Mouse (Mus musculus): ENCODE data around the gene Kl. TPM values are rescaled to one million over a fixed set of nuclear protein-coding genes. Genes with fewer than 3 reads are reported as not detected.

The Kl gene
- polyA plus RNA-seq, 1 experiment from 2014 or later = 0.45 TPM

- H3K4me1 ChIP-seq (replicated peaks) = 0 out of 2 replicates have a peak, but pooled peaks cover 4% of the 10 kb centered on the region
- H3K27me3 ChIP-seq (replicated peaks) = no peaks in the 10 kb centered on the region
- no peak overlapping the region for H3K9ac ChIP-seq
- H3K9me3 ChIP-seq (replicated peaks) = 0 out of 2 replicates have a peak, but pooled peaks cover 3% of the 10 kb centered on the region
- H3K36me3 ChIP-seq = no peaks in the 10 kb centered on the region
- ATAC-seq (ENCODE audit: insufficient number of reproducible peaks, low FRiP score) = no peak
- H3K27ac ChIP-seq (ENCODE audit: poor library complexity, severe bottlenecking) = no peak overlapping the region
- WGBS = 73% methylated on average over 6 of the region's 6 CpGs
- H3K4me2 ChIP-seq = no peak overlapping the region
- no peak overlapping the region for H3K4me3 ChIP-seq
Measured at GRCm38 (mm10) chr5:151028906-151029305, 76.5 kb downstream of the Kl start.

GRCm38 (mm10) chr5:151034715-151035512, 82.5 kb downstream of the Kl start:
- H3K4me3 ChIP-seq = no peak overlapping the region
- no peak for ATAC-seq (ENCODE audit: insufficient number of reproducible peaks, low FRiP score)
- H3K27me3 ChIP-seq (replicated peaks) = no peaks in the 10 kb centered on the region
- no peak overlapping the region for H3K27ac ChIP-seq (ENCODE audit: poor library complexity, severe bottlenecking)
- WGBS = 35% methylated on average over 9 of the region's 9 CpGs
- peaks cover 9% of the 10 kb centered on the region for H3K4me1 ChIP-seq (replicated peaks)
- peaks cover 4% of the 10 kb centered on the region; the same call in 1 of the 2 replicates for H3K36me3 ChIP-seq
- H3K4me2 ChIP-seq = no peak overlapping the region
- H3K9me3 ChIP-seq (replicated peaks) = 0 out of 2 replicates have a peak, but pooled peaks cover 3% of the 10 kb centered on the region
- no peak overlapping the region for H3K9ac ChIP-seq

DNA sequence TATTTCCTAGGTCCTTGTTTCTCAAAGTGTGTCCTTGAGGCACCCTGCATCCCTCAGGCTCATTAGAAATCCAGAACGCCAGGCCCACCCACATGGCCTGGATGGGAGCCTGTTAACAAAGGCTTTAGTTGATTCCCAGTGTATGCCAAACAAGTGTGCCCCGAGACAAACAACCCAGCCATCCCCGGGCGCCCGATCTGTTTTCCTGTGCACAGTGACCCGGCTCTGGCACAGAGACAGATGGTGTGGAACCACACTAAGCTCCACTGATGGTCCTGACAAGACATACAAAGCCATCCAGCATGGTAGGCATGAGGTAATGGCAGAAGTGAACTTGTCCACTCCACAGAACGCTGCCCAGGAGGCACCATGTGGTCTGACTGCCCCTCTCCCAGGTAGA, 85.5 kb downstream of the Kl start:
- H3K27ac ChIP-seq (ENCODE audit: poor library complexity, severe bottlenecking) = no peak overlapping the region
- no peak overlapping the region for H3K4me3 ChIP-seq
- ATAC-seq (ENCODE audit: insufficient number of reproducible peaks, low FRiP score) = no peak
- 88% methylated on average over 7 of the region's 7 CpGs for WGBS
- peaks cover 7% of the 10 kb centered on the region for H3K4me1 ChIP-seq (replicated peaks)
- H3K9me3 ChIP-seq (replicated peaks) = 0 out of 2 replicates have a peak, but pooled peaks cover 3% of the 10 kb centered on the region
- H3K4me2 ChIP-seq = no peak overlapping the region
- no peak overlapping the region for H3K9ac ChIP-seq
- peaks cover 10% of the 10 kb centered on the region for H3K36me3 ChIP-seq
- no peaks in the 10 kb centered on the region for H3K27me3 ChIP-seq (replicated peaks)

- Histone ChIP-seq H3K9ac (no peak overlapping the region), H3K36me3 (peaks cover 16% of the 10 kb centered on the region), H3K4me3 (no peak overlapping the region), H3K27me3 (replicated peaks) (no peaks in the 10 kb centered on the region), H3K4me2 (no peak overlapping the region), H3K9me3 (replicated peaks) (no peaks in the 10 kb centered on the region), H3K4me1 (replicated peaks) (no peaks in the 10 kb centered on the region), H3K27ac (ENCODE audit: poor library complexity, severe bottlenecking) (no peak overlapping the region)
- WGBS = 92% methylated on average over 5 of the region's 5 CpGs
- ATAC-seq (ENCODE audit: insufficient number of reproducible peaks, low FRiP score) = no peak
Measured at GRCm38 (mm10) chr5:151042911-151043310, 90.5 kb downstream of the Kl start.

Data from heart, embryonic 12.5 days (tissue).